Comparison of ENCODE assay signal across 22 mouse cellular contexts in the genomic region with DNA sequence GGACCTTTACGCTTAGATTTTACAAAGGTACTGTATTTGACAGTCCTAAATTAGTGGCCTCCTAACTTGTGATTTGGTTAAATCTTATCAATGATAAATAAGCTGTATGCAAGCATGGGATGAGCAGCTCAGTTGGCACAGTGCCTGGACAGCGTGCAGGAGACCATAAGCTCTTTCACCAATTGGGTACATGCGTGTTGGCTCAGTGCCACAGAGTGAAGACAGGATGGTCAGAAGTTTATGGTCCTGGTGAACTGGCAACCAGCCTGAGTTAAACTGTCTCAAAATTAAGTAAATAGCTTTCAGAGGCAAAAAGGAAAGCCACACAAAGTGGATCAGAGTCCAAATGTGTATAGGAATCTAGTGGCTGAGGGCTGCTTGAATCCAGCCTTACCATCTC. TPM values are rescaled to one million over a fixed set of nuclear protein-coding genes. Genes with fewer than 3 reads are reported as not detected.
A peak's percentile ranks its signal among the peaks of the same experiment; 100 is the strongest.
DNase-seq lines count a peak whose midpoint lies in the region; ATAC-seq and TF ChIP-seq lines count a peak whose summit lies in the region.
"Had no signal": no experiment of that assay in that cellular context is flagged by ENCODE, and none has a peak within 500 bp of the region (broad histone marks: within the 10 kb centered on the region; RNA-seq: fewer than 3 reads in every experiment).

No protein-coding gene starts in this region.

- ATAC-seq in hindbrain, postnatal 0 days = no peak
- ATAC-seq in hindbrain, embryonic 11.5 days (ENCODE audit: low FRiP score) = no peak
- ATAC-seq in midbrain, postnatal 0 days (ENCODE audit: low FRiP score) = no peak
- ATAC-seq in midbrain, embryonic 15.5 days (replicated peaks) = no peak
- ATAC-seq in heart, embryonic 12.5 days (ENCODE audit: insufficient number of reproducible peaks, low FRiP score) = no peak
- ATAC-seq: intestine, embryonic 15.5 days had no signal

- no peak overlapping the region for H3K27ac ChIP-seq in hindbrain, postnatal 0 days
- H3K27ac ChIP-seq in hindbrain, embryonic 11.5 days (ENCODE audit: low read depth, low read length) = no peak overlapping the region
- H3K27ac ChIP-seq in midbrain, postnatal 0 days (ENCODE audit: low read depth, low read length) = no peak overlapping the region
- no peak overlapping the region for H3K27ac ChIP-seq in midbrain, embryonic 15.5 days
- no peak overlapping the region for H3K27ac ChIP-seq in heart, embryonic 12.5 days (ENCODE audit: poor library complexity, severe bottlenecking)
- H3K27ac ChIP-seq: embryonic facial prominence, embryonic 15.5 days; heart, embryonic 15.5 days; hindbrain, embryonic 12.5 days; intestine, embryonic 15.5 days; liver, embryonic 13.5 days had no signal

- no peak for TF ChIP-seq CTCF in hindbrain, postnatal 0 days (IDR thresholded peaks at IDR 0.05; ENCODE audit: low read depth)
- TF ChIP-seq CTCF in midbrain, postnatal 0 days (IDR thresholded peaks at IDR 0.05) = no peak

- peaks cover 87% of the 10 kb centered on the region for H3K36me3 ChIP-seq in hindbrain, postnatal 0 days (ENCODE audit: insufficient read depth, low read length)
- peaks cover 27% of the 10 kb centered on the region for H3K36me3 ChIP-seq in hindbrain, embryonic 11.5 days (ENCODE audit: control insufficient read depth, insufficient read depth, low read length)
- H3K36me3 ChIP-seq in midbrain, postnatal 0 days (ENCODE audit: insufficient read depth, low read length) = peaks cover 72% of the 10 kb centered on the region
- H3K36me3 ChIP-seq in midbrain, embryonic 15.5 days (replicated peaks) = peaks cover 79% of the 10 kb centered on the region
- peaks cover 90% of the 10 kb centered on the region for H3K36me3 ChIP-seq in heart, embryonic 12.5 days

- H3K9ac ChIP-seq in hindbrain, postnatal 0 days (replicated peaks; ENCODE audit: low read length) = no peak overlapping the region
- no peak overlapping the region for H3K9ac ChIP-seq in hindbrain, embryonic 11.5 days (ENCODE audit: low read depth, low read length)
- H3K9ac ChIP-seq in midbrain, postnatal 0 days (replicated peaks; ENCODE audit: low read length, poor library complexity, severe bottlenecking) = no peak overlapping the region
- no peak overlapping the region for H3K9ac ChIP-seq in midbrain, embryonic 15.5 days
- H3K9ac ChIP-seq in heart, embryonic 12.5 days = no peak overlapping the region
- H3K9ac ChIP-seq: embryonic facial prominence, embryonic 15.5 days; heart, embryonic 15.5 days; hindbrain, embryonic 12.5 days; intestine, embryonic 15.5 days; liver, embryonic 13.5 days had no signal

- H3K4me3 ChIP-seq in hindbrain, postnatal 0 days (ENCODE audit: low read length) = no peak overlapping the region
- no peak overlapping the region for H3K4me3 ChIP-seq in hindbrain, embryonic 11.5 days (ENCODE audit: low read depth, low read length)
- H3K4me3 ChIP-seq in midbrain, postnatal 0 days (ENCODE audit: low read depth, low read length) = no peak overlapping the region
- H3K4me3 ChIP-seq in midbrain, embryonic 15.5 days = no peak overlapping the region
- no peak overlapping the region for H3K4me3 ChIP-seq in heart, embryonic 12.5 days
- H3K4me3 ChIP-seq: embryonic facial prominence, embryonic 15.5 days; heart, embryonic 15.5 days; hindbrain, embryonic 12.5 days; intestine, embryonic 15.5 days; liver, embryonic 13.5 days had no signal

- H3K27me3 ChIP-seq in hindbrain, postnatal 0 days (ENCODE audit: insufficient read depth, low read length) = no peaks in the 10 kb centered on the region
- H3K27me3 ChIP-seq in hindbrain, embryonic 11.5 days (ENCODE audit: control insufficient read depth, insufficient read depth, low read length) = no peaks in the 10 kb centered on the region
- no peaks in the 10 kb centered on the region for H3K27me3 ChIP-seq in midbrain, postnatal 0 days (ENCODE audit: insufficient read depth, low read length)
- H3K27me3 ChIP-seq in midbrain, embryonic 15.5 days (replicated peaks) = no peaks in the 10 kb centered on the region
- H3K27me3 ChIP-seq in heart, embryonic 12.5 days (replicated peaks) = no peaks in the 10 kb centered on the region
- H3K27me3 ChIP-seq: embryonic facial prominence, embryonic 15.5 days; heart, embryonic 15.5 days; hindbrain, embryonic 12.5 days; intestine, embryonic 15.5 days; liver, embryonic 13.5 days had no signal

- 71% methylated on average over 3 of the region's 3 CpGs for WGBS in hindbrain, postnatal 0 days
- WGBS in hindbrain, embryonic 11.5 days = 96% methylated on average over 3 of the region's 3 CpGs
- 87% methylated on average over 3 of the region's 3 CpGs for WGBS in midbrain, postnatal 0 days
- WGBS in midbrain, embryonic 15.5 days = 88% methylated on average over 3 of the region's 3 CpGs
- 92% methylated on average over 3 of the region's 3 CpGs for WGBS in heart, embryonic 12.5 days

- H3K9me3 ChIP-seq in hindbrain, postnatal 0 days (ENCODE audit: low read length) = no peaks in the 10 kb centered on the region
- no peaks in the 10 kb centered on the region for H3K9me3 ChIP-seq in hindbrain, embryonic 11.5 days (ENCODE audit: control insufficient read depth, low read length)
- no peaks in the 10 kb centered on the region for H3K9me3 ChIP-seq in midbrain, postnatal 0 days (ENCODE audit: low read length)
- no peaks in the 10 kb centered on the region for H3K9me3 ChIP-seq in midbrain, embryonic 15.5 days
- no peaks in the 10 kb centered on the region for H3K9me3 ChIP-seq in heart, embryonic 12.5 days (replicated peaks)
- H3K9me3 ChIP-seq: embryonic facial prominence, embryonic 15.5 days; heart, embryonic 15.5 days; hindbrain, embryonic 12.5 days; intestine, embryonic 15.5 days; liver, embryonic 13.5 days had no signal

- DNase-seq in hindbrain, postnatal 0 days (ENCODE audit: low spot score) = peak; percentile 55
- no peak for DNase-seq in hindbrain, embryonic 11.5 days (ENCODE audit: low spot score)
- peak; percentile 51 for DNase-seq in midbrain, postnatal 0 days (ENCODE audit: low spot score)
- peak; percentile 71 to 80 for DNase-seq in kidney, adult 8-10 months
- peak; percentile 68 to 75 for DNase-seq in kidney, postnatal 4 days
- DNase-seq: adrenal gland, postnatal 25 days; layer of hippocampus, adult 9-11 months; liver, embryonic 13.5 days; right cerebral cortex, postnatal 14 days had no signal

- no peak overlapping the region for H3K4me2 ChIP-seq in hindbrain, postnatal 0 days (ENCODE audit: low read depth, low read length)
- no peak overlapping the region for H3K4me2 ChIP-seq in hindbrain, embryonic 11.5 days (replicated peaks; ENCODE audit: low read depth, low read length)
- H3K4me2 ChIP-seq in midbrain, postnatal 0 days (ENCODE audit: low read depth, low read length, poor library complexity, severe bottlenecking) = no peak overlapping the region
- H3K4me2 ChIP-seq in midbrain, embryonic 15.5 days = no peak overlapping the region
- no peak overlapping the region for H3K4me2 ChIP-seq in heart, embryonic 12.5 days
- H3K4me2 ChIP-seq: embryonic facial prominence, embryonic 15.5 days; heart, embryonic 15.5 days; hindbrain, embryonic 12.5 days; intestine, embryonic 15.5 days; liver, embryonic 13.5 days; midbrain, embryonic 11.5 days had no signal

- no peaks in the 10 kb centered on the region for H3K4me1 ChIP-seq in hindbrain, postnatal 0 days (ENCODE audit: insufficient read depth, low read length)
- no peaks in the 10 kb centered on the region for H3K4me1 ChIP-seq in hindbrain, embryonic 11.5 days (replicated peaks; ENCODE audit: control insufficient read depth, insufficient read depth, low read length)
- H3K4me1 ChIP-seq in midbrain, postnatal 0 days (ENCODE audit: insufficient read depth, low read length) = no peaks in the 10 kb centered on the region
- H3K4me1 ChIP-seq in midbrain, embryonic 15.5 days = no peaks in the 10 kb centered on the region
- H3K4me1 ChIP-seq in heart, embryonic 12.5 days (replicated peaks) = no peaks in the 10 kb centered on the region
- H3K4me1 ChIP-seq: embryonic facial prominence, embryonic 15.5 days; heart, embryonic 15.5 days; hindbrain, embryonic 12.5 days; intestine, embryonic 15.5 days; liver, embryonic 13.5 days had no signal

RNA-seq across cellular contexts. Expression of gene Gm5767, which starts 20.0 kb away (rescaled TPM):
- not detected in 2 replicates for total RNA-seq in hindbrain, postnatal 0 days (2014; rRNA removed)
- not detected in 2 replicates for polyA plus RNA-seq in hindbrain, postnatal 0 days (2015; fragmentation: Nextera tagmentation; extraction: Ambion mirVana)
- not detected in 2 replicates for polyA plus RNA-seq in hindbrain, embryonic 11.5 days (2014; fragmentation: Nextera tagmentation; extraction: Ambion mirVana)
- not detected in 2 replicates for total RNA-seq in midbrain, postnatal 0 days (2014; rRNA removed)
- not detected in 2 replicates for polyA plus RNA-seq in midbrain, postnatal 0 days (2015; fragmentation: Nextera tagmentation; extraction: Ambion mirVana)
- 0.31 and 0.40 TPM in 2 replicates for polyA plus RNA-seq in midbrain, embryonic 15.5 days (2015; fragmentation: Nextera tagmentation; extraction: Ambion mirVana)
- polyA plus RNA-seq in heart, embryonic 12.5 days (2016; fragmentation: Nextera tagmentation; extraction: Ambion mirVana) = not detected in 2 replicates
- total RNA-seq: adrenal gland, postnatal 25 days; common myeloid progenitor, adult 5-6 weeks; ES-E14; granulocyte monocyte progenitor cell, adult 5-6 weeks; left cerebral cortex, postnatal 10 days had no signal
- polyA plus RNA-seq: embryonic facial prominence, embryonic 15.5 days; forebrain, embryonic 11.5 days; heart, embryonic 15.5 days; hindbrain, embryonic 12.5 days; intestine, embryonic 15.5 days; liver, embryonic 13.5 days; midbrain, embryonic 11.5 days; urinary bladder, adult 2 months had no signal

RNA-seq across cellular contexts. Expression of gene Carhsp1, which starts 28.6 kb away (rescaled TPM):
- 120 and 127 TPM in 2 replicates for total RNA-seq in hindbrain, postnatal 0 days (2014; rRNA removed)
- 105 and 110 TPM in 2 replicates for polyA plus RNA-seq in hindbrain, postnatal 0 days (2015; fragmentation: Nextera tagmentation; extraction: Ambion mirVana)
- polyA plus RNA-seq in hindbrain, embryonic 11.5 days (2014; fragmentation: Nextera tagmentation; extraction: Ambion mirVana) = 78.1 and 79.4 TPM in 2 replicates
- 117 and 124 TPM in 2 replicates for total RNA-seq in midbrain, postnatal 0 days (2014; rRNA removed)
- polyA plus RNA-seq in midbrain, postnatal 0 days (2015; fragmentation: Nextera tagmentation; extraction: Ambion mirVana) = 98.5 and 100 TPM in 2 replicates
- polyA plus RNA-seq in midbrain, embryonic 15.5 days (2015; fragmentation: Nextera tagmentation; extraction: Ambion mirVana) = 187 and 207 TPM in 2 replicates
- 95.8 and 102 TPM in 2 replicates for polyA plus RNA-seq in heart, embryonic 12.5 days (2016; fragmentation: Nextera tagmentation; extraction: Ambion mirVana)
